Mouse (Mus musculus) kidney, embryonic 15.5 days (tissue): ENCODE data around the gene Cdkn2a. TPM values are rescaled to one million over a fixed set of nuclear protein-coding genes. Genes with fewer than 3 reads are reported as not detected.

Experiments used
- ATAC-seq: fragments of 200-750 bp; cut with Nextera tagmentation; replicated peaks from 2 replicates; pipeline ENCODE4 v1.8.0; 2017; ENCODE audit warnings: moderate TSS enrichment; ENCODE audit not compliant: low FRiP score
- H3K27ac ChIP-seq: fragments of 300-500 bp; sonication (generic); 2 replicates; pipeline ENCODE4 v1.5.1; 2015; ENCODE audit warnings: mild to moderate bottlenecking, inconsistent platforms
- H3K27me3 ChIP-seq: fragments of 300-500 bp; sonication (generic); 2 replicates; pipeline ENCODE4 v1.6.1; 2015; ENCODE audit warnings: inconsistent platforms
- H3K36me3 ChIP-seq: fragments of 300-500 bp; sonication (generic); 2 replicates; pipeline ENCODE4 v1.6.1; 2015; ENCODE audit warnings: inconsistent platforms
- H3K4me1 ChIP-seq: fragments of 300-500 bp; sonication (generic); 2 replicates; pipeline ENCODE4 v1.6.1; 2015; ENCODE audit warnings: inconsistent platforms
- H3K4me2 ChIP-seq: fragments of 300-500 bp; sonication (generic); 2 replicates; pipeline ENCODE4 v1.6.1; 2015; ENCODE audit warnings: moderate library complexity, mild to moderate bottlenecking, inconsistent platforms
- H3K4me3 ChIP-seq: fragments of 300-500 bp; sonication (generic); replicated peaks from 2 replicates; pipeline ENCODE4 v1.5.1; 2015; ENCODE audit warnings: mild to moderate bottlenecking, inconsistent platforms
- H3K9ac ChIP-seq: fragments of 300-500 bp; sonication (generic); 2 replicates; pipeline ENCODE4 v1.6.1; 2015; ENCODE audit warnings: mild to moderate bottlenecking, inconsistent platforms
- H3K9me3 ChIP-seq: fragments of 300-500 bp; sonication (generic); replicated peaks from 2 replicates; pipeline ENCODE4 v1.6.1; 2016; ENCODE audit warnings: inconsistent platforms
- WGBS: fragments of 180-500 bp; shearing (Covaris S2); methylation state at CpG from one replicate; pipeline ENCODE4 v1.1.7; 2015; ENCODE audit warnings: mixed read lengths; 5-methylcytosine and 5-hydroxymethylcytosine counted together
- polyA plus RNA-seq: library from polyadenylated mRNA; unstranded; fragments of >200 nt; fragmentation: Nextera tagmentation; extraction: Ambion mirVana; gene quantifications from 2 replicates; pipeline ENCODE4 v1.2.1, GENCODE M21; 2015

Gene Cdkn2a
- polyA plus RNA-seq, 1 experiment from 2014 or later = not detected

DNA sequence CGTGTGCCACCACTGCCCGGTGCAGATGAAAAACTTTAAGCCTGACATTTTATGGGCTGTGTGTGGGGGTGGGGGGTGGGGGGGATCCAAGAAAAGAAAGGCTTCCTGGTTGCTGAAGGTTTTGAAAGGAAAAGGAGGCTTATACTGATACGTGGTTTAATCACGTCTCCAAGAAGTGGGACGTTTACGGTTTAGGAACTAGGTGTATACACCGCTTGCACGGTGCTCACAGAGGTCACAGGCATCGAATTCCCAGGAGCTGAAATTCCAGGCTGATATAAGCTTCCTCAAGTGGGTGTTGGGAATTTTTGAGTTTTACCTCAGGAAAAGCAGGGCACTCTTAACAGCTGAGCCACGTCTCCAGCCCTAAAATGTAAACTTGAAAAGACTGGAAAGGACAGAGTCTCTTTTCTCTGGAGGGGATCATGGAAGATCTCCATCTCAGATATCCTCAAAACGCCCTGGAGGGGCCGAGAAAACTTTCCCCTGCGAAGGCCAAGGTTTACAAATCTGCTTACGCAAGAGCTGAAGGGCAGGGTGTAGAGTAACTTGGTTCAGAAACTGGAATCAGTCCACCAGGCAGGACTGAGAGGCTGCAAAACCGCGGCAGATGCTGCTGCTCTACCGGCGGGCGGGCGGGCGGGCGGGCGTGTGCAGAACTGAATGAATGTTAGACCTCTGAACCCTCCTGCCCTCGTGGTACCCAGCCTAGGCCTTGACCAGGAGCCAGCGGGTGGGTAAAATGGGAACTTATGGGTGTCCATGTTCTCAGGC lies 18.5 kb downstream of the Cdkn2a start:
- H3K9me3 ChIP-seq = no peaks in the 10 kb centered on the region
- peaks cover 96% of the 10 kb centered on the region for H3K27me3 ChIP-seq
- H3K4me1 ChIP-seq = 0 out of 2 replicates have a peak, but pooled peaks cover 4% of the 10 kb centered on the region
- no peak overlapping the region for H3K4me2 ChIP-seq
- H3K36me3 ChIP-seq = no peaks in the 10 kb centered on the region
- no peak overlapping the region for H3K4me3 ChIP-seq
- ATAC-seq = no peak
- H3K9ac ChIP-seq = no peak overlapping the region
- 1% methylated on average over 25 of the region's 25 CpGs for WGBS
- no peak overlapping the region for H3K27ac ChIP-seq

DNA sequence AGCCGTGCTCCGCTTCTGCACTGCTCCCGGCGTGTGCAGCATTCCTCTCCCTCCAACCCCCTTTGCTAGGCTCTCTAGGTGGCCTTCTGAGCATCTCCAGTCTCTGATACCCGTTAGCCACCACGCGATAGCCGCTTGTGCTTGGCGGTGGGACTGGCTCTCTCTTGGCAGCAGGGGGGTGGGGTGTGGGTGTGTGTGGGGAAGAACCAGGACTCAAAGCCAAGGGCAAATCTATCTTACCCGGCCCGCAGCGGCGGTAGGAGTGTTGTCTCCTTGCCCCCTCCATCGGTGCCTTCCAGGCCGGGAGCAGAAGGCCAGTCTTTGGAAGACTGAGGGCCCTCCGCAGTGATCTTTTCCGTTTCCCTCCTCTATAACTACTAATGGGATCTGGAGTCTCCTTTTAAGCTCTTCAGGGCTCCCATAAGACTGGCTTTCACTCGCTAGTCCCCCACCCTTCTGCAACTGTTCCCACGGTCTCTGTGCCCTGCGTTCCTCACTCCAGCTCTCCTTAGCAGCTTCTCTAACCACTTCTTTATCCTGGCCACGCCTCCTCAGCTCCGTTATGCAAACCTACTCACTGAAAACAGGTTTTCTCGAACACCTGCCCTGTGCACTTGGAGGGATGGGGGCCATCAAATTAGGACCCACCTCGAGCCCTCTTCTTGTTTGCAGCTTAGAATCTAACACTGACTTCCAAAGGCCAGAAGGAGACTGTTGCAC lies 19.5 kb downstream of the Cdkn2a start:
- no peak overlapping the region for H3K4me2 ChIP-seq
- no peak overlapping the region for H3K27ac ChIP-seq
- ATAC-seq = no peak
- 0 out of 2 replicates have a peak, but pooled peaks cover 4% of the 10 kb centered on the region for H3K4me1 ChIP-seq
- no peaks in the 10 kb centered on the region for H3K36me3 ChIP-seq
- no peak overlapping the region for H3K9ac ChIP-seq
- no peak overlapping the region for H3K4me3 ChIP-seq
- WGBS = under 1% methylated on average over 24 of the region's 24 CpGs
- H3K9me3 ChIP-seq = no peaks in the 10 kb centered on the region
- peaks cover 97% of the 10 kb centered on the region for H3K27me3 ChIP-seq

DNA sequence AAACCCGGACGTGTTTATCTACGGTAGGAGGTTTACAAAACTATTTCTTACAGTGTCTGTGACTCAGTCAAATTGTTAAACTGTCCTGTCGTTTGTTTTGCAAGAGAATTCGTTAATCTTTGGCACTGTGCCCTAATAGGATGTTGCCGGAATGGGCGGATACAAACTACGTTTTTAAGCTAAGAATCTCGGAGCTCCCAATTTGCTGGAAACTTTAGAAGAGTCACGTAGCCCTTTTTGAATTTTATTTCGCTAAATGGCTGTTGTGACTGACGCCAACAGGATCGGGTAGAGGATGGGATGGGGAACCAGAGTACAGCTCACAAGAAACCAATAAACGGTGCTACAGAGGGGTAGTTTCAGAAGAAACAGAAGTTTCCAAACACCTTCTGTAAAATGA lies 20.4 kb downstream of the Cdkn2a start:
- Histone ChIP-seq H3K9ac (no peak overlapping the region), H3K36me3 (no peaks in the 10 kb centered on the region), H3K4me1 (0 out of 2 replicates have a peak, but pooled peaks cover 4% of the 10 kb centered on the region), H3K4me3 (no peak overlapping the region), H3K9me3 (no peaks in the 10 kb centered on the region), H3K27me3 (peaks cover 93% of the 10 kb centered on the region), H3K27ac (no peak overlapping the region), H3K4me2 (no peak overlapping the region)
- WGBS = 1% methylated on average over 14 of the region's 14 CpGs
- ATAC-seq = no peak

DNA sequence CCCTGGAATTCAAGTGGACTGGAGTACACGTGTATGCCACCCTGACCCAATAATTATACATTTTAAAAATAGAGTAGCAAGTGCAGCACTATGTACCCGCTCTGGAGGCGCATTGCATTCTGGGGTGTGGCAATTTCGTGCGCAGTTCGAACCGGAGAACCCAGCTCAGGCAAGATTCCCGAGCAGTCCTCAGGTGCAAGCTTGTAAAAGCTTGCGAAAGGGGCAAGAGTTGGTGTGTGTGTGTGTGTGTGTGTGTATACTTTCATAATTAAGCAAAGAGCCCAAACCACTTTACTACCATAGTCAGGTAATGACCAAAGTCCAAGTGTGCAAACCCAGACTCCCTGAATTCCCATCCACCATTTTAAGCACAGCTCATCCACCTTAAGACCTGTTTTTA lies 20.9 kb downstream of the Cdkn2a start:
- Histone ChIP-seq H3K9ac (no peak overlapping the region), H3K4me2 (no peak overlapping the region), H3K4me1 (0 out of 2 replicates have a peak, but pooled peaks cover 4% of the 10 kb centered on the region), H3K9me3 (no peaks in the 10 kb centered on the region), H3K27me3 (peaks cover 93% of the 10 kb centered on the region), H3K27ac (no peak overlapping the region), H3K4me3 (no peak overlapping the region), H3K36me3 (no peaks in the 10 kb centered on the region)
- ATAC-seq = peak; percentile 52; the same call in 1 of the 2 replicates
- WGBS = 0% methylated on average over 9 of the region's 9 CpGs

DNA sequence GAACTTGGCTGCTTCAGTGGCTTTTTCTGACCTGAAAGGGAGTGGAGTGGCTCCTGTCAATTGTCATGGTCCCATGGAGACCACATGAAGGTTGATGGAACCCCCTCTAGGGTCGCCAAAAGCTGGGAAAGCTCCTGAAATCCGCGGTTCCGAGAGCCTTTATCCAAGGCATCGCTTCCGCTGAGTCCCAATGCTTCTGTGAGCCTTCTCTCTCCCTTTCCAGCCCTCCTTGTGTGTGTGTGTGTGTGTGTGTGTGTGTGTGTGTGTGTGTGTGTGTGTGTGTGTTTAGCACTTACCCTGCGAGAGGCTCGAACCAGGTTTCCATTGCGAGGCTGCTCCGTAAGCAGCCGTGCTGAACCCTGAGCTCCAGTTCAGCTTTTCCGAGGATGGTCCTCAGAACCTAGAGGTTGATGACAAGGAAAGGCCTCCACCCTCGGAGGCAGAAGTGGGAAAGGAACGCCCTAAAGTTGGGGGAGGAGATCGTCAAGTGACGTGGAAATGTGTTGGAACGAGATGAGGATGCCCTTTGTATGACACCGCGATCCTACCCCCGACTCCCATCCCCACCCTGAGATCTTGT lies 21.4 kb downstream of the Cdkn2a start:
- no peak overlapping the region for H3K4me3 ChIP-seq
- 0 out of 2 replicates have a peak, but pooled peaks cover 4% of the 10 kb centered on the region for H3K4me1 ChIP-seq
- H3K4me2 ChIP-seq = no peak overlapping the region
- ATAC-seq = no peak
- H3K9me3 ChIP-seq = no peaks in the 10 kb centered on the region
- H3K27ac ChIP-seq = no peak overlapping the region
- no peaks in the 10 kb centered on the region for H3K36me3 ChIP-seq
- peaks cover 93% of the 10 kb centered on the region for H3K27me3 ChIP-seq
- WGBS = under 1% methylated on average over 20 of the region's 20 CpGs
- no peak overlapping the region for H3K9ac ChIP-seq

DNA sequence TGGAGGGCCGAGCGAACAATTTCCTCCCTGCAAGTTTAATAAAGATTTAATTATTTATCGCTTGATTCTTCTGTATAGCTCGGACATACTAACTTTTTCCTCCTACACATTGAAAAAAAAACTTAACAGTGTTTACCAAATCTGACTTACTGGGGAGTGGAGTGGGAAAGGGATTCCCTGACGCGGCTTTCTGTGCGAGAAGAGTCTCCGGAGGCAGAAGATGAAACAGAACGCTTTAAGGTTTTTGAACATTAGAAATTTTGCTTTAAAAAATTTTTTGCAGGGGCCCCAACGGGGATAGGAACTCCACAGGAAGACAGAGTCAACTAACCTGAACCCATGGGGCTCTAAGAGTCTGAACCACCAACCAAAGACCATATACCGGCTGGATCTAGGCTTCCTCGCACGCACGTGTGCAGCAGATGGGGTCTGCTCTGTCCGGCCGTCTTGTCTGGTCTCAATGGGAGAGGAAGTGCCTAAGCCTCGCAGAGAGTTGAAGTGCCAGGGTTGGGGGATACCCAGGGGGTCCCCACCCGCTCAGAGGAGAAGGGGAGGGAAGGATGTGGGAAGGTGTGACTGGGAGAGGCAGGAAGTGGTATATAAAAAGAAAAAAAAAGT lies 22.2 kb downstream of the Cdkn2a start:
- no peak for ATAC-seq
- H3K36me3 ChIP-seq = no peaks in the 10 kb centered on the region

DNA sequence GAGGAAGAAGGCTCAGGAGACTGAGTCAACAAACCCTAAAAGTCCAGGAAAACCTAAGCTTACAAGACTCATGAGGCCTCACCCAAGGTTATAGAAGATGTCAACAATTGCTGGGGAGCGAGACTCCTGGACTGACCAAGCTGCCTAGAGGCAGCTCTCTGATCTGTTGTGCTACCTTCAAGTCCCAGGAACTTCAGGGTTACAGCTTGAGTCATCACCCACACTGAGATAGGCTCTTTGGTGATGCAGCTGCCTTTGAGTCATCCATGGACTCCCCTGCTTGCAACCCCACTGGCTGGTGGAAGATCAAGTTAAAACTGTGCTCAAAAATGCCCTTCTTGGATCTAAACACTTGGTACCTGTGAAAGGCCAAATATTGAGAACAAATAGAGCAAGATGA lies 36.7 kb downstream of the Cdkn2a start:
- no peak for ATAC-seq
- WGBS = 55% methylated on average over 1 of the region's 1 CpGs
- no peak overlapping the region for H3K9ac ChIP-seq
- H3K9me3 ChIP-seq = no peaks in the 10 kb centered on the region
- H3K27ac ChIP-seq = no peak overlapping the region
- H3K4me1 ChIP-seq = no peaks in the 10 kb centered on the region
- H3K4me2 ChIP-seq = no peak overlapping the region
- H3K27me3 ChIP-seq = peaks cover 7% of the 10 kb centered on the region; the same call in 1 of the 2 replicates
- no peak overlapping the region for H3K4me3 ChIP-seq
- H3K36me3 ChIP-seq = no peaks in the 10 kb centered on the region

More for the DNA sequence above, 22.2 kb downstream of the Cdkn2a start:
- 5% methylated on average over 18 of the region's 18 CpGs for WGBS
- Histone ChIP-seq H3K4me1 (0 out of 2 replicates have a peak, but pooled peaks cover 4% of the 10 kb centered on the region), H3K4me3 (no peak overlapping the region), H3K27me3 (peaks cover 90% of the 10 kb centered on the region), H3K9ac (no peak overlapping the region), H3K9me3 (no peaks in the 10 kb centered on the region), H3K4me2 (no peak overlapping the region), H3K27ac (no peak overlapping the region)

DNA sequence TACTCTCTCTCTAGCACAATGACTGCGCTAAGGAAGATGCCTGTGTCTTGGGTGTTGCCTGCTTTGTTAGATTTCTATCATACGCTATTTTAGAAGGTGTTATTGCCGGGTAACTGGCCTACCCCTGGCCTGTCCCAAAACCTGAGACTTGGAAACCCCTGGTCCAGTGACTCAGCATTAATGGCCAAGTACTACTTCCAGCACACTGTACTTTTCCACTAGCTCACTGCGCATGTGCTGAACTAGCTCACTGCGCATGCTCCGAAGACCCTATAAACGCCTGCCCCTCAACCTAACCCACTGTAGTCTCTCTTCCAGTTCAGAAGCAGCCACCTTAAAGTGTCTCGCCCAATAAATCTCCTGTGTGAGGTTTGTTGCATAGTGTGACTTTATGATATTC lies 60.0 kb downstream of the Cdkn2a start:
- Histone ChIP-seq H3K9me3 (no peaks in the 10 kb centered on the region), H3K4me2 (no peak overlapping the region), H3K4me3 (no peak overlapping the region), H3K27ac (no peak overlapping the region), H3K27me3 (no peaks in the 10 kb centered on the region), H3K9ac (no peak overlapping the region), H3K36me3 (no peaks in the 10 kb centered on the region), H3K4me1 (no peaks in the 10 kb centered on the region)
- ATAC-seq = no peak
- WGBS = 86% methylated on average over 8 of the region's 8 CpGs

Other genes with a start within 250 kb of the Cdkn2a start
- gene Mtap, start 157.5 kb downstream of the Cdkn2a start, polyA plus RNA-seq = 74.0 and 74.7 TPM in 2 replicates
- gene Cdkn2b, start 16.4 kb upstream of the Cdkn2a start, polyA plus RNA-seq = 1.1 and 1.8 TPM in 2 replicates